Mouse (Mus musculus) B cell, adult 2 months (primary cell): Measurements from ENCODE around the gene Mark3.

Source experiments
- DNase-seq, 2 experiments: peaks; one replicate each; pipeline ENCODE4 v3.0.0; 2022

Gene Mark3

DNA sequence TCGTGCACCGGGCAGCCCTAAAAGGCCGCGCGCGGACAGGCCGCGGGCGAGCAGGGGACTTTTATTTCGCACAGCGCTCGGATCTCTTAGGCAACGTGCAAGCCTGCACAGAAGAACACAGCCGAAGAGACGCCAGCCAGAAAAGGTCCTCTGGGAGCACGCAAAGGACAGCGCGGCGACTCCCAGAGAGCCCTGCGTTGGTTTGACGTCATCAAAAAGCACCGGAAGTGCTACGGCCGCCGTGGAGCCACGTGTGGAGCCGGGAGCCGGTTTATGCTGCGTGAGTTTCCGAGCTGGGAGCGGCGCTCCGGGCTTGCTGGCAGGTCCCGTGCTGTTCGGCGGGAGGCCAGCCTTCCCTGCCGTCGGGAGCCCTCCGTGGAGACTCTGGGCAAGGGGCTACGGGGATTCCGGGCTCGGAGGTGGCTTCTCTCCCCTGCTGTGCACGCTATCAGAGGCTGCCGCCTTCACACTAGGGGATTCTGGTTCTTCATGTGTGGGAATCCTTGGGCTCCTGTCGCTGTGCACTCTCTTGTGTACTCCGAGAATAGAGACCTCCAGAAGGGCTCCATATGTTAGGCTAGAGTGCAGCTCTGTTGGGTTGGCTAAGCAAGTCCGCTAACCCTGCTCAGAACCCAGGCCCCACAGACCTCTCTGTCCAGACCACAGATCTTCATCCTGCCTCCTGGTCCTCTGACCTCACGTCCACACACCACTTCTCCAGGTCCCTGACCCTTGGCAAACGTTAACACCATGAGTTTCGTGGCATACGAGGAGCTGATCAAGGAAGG, 103.8 kb downstream of the Mark3 start, which contains the start of gene Trmt61a:
TSS of gene Trmt61a (plus strand) at position 224 of the 788 bp plus-strand sequence.
- peak; percentile 90 to 91 for DNase-seq

DNA sequence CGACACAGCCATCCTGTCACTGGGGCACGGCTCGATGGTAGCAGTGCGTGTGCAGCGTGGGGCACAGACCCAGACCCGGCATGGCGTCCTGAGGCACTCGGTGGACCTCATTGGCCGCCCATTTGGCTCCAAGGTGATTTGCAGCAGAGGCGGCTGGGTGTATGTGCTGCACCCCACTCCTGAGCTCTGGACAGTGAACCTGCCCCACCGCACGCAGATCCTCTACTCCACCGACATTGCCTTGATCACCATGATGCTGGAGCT, 104.3 kb downstream of the Mark3 start:
- DNase-seq, result no peak

DNA sequence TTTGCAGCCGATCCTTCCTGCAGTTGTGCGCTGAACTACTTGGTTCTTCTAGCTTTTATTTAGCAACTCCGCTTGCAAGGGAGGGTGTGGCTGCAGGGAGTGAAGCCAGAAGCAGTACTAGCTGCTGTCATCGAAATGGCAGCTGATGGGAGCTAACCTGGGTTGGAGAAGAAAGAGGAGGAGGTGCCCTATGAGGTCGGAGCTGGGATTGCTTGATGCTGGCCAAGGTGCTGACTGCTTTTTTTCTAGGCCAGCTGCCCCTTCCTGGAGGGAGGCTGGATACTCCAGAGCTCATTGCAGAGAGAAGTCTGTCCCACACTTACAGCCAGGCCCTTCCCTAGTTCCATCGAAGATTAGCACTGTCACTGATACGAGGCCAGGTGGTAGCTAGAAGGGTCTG, 104.7 kb downstream of the Mark3 start:
- no peak for DNase-seq

DNA sequence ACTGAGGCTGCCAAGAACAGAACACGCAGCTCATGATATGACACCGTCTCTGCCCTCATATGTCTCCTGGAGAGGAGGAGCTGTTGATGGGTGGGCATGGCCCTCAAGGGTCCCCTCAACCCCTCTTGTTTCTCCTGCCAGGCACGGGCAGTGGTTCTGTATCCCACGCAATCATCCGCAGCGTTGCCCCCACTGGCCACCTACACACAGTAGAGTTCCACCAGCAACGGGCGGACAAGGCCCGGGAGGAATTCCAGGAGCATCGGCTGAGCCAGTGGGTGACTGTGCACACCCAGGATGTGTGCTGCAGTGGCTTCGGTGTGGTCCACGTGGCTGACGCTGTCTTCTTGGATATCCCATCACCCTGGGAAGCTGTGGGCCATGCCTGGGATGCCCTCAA, 106.3 kb downstream of the Mark3 start:
- DNase-seq, result no peak

DNA sequence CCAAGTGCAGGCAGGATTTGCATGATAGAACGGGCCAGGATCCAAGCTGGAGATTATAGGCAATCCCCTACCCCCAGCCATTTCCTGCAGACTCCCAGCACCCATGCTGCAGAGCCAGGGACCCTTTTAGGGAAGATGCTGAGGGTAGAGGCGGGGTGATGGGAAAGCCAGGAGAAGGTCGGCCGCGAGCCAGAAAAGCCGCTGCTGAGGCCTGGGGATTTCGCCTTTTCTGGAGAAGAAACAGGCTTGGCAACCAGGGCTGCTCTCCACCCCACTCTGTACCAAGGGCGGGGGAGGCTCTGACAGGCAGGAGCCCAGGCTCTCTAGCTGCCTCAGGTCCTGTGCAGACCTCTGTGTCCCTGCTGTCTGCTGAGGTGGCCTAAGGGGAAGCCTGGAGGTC, 107.0 kb downstream of the Mark3 start:
- no peak for DNase-seq

DNA sequence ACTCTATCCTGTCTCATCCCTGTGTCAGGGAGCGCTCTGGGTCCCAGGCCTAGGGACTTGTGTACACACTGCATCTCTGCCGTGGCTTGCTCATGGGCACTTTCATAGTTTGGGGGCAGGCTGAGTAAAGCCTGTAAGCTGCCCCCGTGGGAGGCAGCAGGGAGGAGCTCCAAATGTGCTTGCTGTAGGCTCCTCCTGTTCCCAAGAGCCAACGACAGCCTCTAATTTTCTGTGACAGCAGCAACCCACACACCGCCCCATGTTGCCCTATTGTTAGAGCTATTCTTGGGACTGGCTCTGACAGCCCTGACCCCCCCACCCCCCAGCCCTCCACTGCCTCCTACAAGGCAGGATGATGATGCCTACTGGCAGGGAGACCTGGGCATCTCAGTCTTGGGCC, 107.7 kb downstream of the Mark3 start:
- no peak for DNase-seq

DNA sequence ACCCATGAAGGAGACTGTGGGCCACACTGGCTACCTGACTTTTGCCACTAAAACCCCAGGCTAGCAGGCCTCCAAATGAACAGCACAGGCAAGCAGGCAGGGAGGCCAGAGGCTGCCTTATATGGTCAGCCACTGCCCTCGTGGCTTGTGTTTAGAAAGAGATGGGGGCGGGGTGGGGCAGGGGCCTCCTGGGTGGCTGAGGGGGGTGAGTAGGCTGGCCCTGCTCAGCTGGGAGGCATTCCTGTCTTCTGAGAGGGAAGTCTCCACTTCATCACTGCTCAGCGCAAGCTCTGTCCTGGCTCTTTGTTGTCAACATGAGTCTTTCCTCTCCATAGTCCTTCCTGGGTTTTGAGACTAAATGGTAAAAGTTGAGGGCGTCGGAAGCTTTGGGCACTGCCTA, 108.5 kb downstream of the Mark3 start:
- no peak for DNase-seq

DNA sequence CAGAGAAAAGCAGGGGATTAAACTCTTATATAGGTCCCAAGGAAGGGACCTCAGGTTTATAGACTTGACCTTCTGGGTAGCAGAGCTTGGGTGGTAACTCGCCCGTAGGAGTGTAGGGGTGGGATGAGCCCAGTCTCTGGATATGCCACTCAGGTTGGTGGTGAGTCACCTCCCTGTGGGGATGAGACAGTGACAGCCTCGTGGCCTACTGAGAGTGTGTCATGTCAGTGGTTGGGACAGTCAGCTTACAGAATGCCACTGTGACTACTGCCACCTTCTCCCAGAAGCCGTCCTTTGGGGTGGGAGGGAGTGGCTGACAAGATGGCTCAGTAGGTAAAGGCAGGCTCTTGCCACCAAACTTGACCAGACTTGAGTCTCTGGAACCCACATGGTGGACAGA, 112.1 kb downstream of the Mark3 start:
- DNase-seq, result no peak

DNA sequence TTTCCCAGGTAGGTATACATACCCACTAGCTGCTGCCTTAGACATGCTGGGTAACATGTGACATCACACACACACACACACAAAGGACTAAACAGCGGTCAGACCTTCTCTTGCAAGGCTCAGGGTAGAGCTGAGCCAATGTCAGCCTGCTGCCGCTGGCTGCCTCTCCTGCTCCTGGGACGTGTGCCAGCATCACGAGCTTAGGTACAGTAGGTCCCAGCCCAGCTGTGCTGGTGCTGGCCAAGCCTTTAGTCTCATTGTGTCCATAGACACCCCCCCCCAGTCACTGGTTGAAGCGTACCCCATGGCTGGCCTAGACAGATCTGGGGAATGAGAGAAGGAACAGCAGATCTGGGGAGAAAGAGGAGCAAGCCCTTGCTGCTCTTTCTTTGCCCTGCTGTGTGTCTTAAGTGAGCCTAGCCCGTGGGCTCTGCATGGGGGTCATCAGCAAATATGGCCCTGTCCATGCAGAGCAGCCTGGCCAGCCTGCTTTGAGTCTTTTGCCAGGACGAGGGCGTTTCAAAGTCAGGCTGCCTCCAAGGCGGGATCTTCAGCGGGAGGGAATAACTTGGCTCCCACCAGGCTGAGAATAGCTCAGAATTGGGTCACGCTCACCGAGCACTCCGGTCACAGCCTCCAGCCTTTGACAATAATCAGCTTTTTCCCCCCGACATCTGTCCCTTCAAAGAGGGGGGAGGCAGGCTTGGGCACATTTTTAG, 113.2 kb downstream of the Mark3 start:
- DNase-seq, result no peak

DNA sequence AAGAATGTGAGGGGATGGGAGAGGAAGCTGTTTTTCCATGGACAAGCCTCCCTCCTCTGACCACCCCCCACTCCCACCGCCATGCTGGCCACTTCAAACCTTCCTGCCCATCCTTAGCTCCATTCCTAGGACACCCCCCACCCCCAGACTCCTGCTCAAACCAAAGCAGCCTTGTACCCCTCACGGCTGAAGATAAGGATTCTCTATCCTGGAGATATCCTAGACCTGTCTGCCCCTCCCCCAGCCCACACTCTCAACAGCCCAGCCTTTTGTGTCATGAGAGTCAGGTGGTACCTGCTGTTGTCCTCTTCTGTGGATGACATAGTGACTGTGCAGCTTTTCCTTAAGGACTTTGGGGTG, 113.7 kb downstream of the Mark3 start:
- DNase-seq, result no peak

DNA sequence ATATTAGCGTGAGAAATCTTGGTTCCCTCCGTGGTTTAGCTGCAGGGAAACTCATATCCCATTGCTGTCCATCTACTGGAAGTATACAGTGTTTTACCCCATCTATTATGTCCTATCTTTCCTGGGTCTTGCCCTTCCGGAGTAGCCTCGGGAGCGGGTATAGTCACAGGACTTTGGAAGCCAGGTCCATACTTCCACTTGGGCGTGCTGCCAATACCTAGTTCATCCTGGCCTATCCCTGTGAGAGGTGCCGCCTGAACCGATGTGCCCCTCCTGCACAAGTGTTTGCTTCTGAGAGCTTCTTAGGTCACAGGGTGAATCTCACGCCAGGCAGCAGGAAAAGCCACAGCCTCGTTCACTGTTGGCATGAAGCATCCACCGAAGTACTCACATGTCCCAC, 115.1 kb downstream of the Mark3 start:
- no peak for DNase-seq

DNA sequence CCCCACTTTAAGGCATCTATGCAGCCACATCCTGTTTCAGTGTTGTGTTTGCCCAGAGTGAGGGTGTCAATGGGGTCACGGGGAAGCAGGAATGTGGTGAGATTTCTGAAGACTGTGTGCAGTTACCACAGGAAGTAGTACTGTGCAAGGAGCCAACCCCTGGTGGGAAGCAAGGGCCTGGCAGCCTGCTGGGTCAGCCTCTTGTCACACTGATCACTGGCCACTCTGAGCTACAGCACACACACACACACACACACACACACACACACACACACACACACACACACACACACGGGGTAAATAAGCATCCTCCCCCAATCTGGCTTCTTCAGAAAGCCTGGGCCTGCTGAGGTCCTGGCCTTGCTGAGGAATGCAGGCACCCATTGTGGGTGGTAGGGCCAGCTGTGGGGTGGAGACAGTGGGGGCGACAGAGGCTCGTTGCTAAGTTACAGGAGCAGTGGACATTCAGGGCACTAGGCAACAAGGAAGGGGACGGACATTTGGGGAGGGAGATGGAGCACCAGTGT, 117.1 kb downstream of the Mark3 start:
- no peak for DNase-seq

DNA sequence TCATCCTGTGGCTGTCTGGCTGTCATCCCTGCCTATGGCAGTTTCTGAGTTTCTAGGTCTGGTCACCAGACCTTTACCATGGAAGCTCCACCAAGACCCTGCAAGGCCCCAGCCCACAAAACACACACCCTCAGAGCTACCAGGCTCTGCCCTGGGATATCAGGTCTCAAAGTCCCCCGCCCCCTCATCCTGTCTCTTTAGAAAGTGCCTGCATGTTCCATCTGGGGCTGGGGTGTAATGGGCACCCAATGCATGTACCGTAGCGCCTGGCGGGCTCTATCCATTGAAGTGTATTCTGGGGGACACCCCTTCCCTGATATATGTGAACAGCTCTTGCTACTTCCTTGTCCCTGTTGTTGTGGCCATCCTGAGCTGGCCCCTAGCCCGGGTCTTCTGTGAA, 118.6 kb downstream of the Mark3 start:
- no peak for DNase-seq

DNA sequence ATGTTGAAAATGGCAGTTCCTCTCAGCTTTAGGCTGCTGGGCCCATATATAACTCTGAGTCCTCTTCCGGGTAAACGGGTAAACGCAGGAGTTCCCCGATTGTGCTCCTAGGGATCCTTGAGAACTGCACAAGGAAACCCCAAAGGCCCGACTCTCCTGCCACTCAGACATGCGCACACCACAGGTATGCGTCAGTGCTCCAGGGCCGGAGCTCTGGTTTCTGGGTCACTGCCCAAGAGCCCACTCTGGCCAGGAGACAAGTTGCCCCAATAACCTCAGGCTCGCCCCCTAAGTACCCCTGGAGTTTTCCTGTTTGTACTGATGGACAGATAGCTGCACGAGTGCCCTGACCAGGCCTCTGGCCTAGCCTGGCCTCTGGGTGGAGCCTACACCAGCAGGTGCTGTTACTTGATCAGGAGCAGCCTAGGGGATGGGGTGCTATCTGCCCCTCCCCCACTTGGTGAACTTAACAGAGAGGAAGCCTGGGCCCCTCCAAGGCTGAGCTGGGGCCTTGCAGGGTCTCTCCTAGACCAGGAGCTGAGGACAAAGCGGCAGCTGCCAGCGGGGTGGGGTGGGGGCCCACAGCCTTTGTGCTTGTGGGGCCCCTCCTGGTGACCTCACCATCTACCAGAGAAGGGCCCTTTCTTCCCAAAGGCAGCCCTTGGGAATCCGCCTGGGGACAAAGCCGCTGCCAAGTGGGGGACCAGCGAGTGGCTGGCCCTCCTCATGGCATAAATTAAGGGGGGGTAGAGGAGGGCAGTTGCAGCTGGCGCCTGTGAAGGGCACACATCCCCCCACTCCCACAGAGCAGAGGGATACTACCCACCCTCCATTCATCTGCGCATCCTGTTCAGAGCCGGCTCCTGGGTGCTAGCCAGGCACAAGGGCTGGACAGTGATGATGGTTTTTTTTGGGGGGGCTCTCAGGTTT, 119.3 kb downstream of the Mark3 start:
- DNase-seq, result no peak

DNA sequence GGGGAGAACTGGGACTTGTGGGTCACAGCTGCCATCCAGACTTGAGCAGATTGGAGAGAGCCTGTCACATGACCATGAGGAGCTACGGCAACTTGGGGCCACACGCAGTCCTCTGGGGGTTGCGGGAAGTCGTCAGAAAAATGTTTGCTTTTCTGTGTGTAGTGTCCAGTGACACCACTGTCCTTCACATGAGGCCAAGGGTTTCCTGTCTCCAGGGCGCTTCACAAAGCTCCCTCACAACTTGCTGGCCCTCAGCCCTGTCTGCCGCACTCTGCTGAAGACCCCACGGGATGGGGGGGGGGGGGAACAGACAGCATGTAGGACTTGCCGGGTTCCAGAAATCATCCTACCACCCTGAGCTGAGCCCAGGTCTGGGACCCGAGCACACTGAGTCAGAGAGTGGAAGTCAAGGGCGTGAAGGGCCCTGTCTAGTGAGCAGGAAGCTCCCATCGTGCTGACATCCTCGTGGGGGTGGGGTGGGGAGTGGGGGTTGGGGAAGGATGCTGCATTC, 120.0 kb downstream of the Mark3 start:
- DNase-seq, result no peak

DNA sequence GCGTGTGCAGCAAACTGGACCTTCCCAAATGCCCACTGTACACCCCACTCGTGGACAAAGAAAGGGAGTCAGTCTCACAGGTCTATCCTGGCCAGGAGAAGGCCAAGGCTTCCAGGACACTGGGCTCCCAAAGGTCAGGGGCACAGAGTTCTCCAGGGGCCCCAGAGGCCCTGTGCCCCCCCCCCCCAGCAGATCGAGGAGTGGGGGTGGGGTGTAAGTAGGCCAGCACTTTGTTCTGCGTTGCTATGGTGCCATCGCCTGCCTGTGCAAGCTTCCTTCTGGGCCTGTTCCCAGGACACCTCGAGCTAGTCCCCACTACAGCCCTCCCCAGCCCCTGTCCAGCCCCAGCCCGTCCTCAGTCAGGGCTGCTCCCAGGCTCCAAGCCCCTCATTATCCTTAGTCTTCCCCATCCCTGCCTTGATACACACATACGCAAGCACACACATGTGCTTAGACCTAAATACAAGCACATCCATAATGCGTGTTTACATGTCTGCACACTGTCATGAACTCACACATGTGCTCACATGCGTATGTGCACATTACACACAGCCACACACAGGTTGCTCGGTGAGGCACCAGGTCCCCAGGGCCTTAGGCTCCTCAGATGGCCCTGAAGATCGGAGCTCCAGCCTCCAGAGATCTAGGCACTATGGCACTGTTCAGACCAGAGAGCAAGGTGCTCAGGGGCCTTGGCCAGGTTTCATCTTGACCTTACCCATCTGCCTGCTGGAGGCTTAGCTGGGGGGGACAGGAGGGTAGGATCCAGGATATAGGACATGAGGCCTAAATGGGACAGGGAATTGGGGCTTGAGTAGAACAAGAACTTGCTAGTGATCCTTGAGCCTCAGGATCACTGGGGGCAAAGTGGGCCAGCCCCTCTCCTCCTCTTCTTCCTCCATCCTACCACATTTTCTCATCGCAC, 120.8 kb downstream of the Mark3 start:
- no peak for DNase-seq

DNA sequence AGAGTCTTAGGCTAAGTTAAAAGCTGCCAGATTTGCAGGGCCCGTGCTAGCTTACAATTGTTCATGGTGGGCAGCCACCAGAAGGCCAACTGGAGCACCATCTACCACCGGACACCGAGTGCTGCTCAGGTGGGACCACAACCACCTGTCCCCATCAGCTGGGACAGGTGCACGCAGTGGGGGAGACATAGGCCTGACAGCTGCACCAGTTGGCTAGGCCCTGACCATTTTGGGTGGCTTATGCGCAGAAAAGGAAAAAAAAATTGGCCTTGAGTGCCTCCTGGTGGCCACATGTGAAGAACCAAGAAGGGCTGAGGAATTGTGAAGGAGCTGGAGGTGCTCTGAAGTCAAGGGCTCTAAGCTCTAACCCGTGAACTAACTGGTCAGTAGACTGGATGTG, 121.9 kb downstream of the Mark3 start:
- DNase-seq, result peak; percentile 62 to 65

DNA sequence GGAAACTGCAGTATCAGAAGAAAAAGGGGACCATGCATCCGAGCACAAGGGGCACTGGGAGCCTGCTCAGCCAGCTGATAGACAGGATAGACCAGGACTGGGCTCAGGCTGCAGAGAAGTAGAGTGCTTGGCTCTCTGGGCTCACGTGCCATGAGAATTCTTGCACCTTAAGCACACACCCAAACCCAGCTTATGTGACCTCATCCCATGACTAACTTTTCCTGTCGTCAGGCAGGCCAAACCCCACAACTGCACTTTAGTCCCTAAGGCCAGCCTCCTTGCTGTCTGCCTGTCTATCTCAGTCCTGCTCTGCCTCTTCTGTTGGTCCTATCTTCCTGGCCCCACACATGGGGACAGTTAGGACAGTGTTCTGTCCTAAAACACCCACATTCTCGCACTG, 123.4 kb downstream of the Mark3 start:
- no peak for DNase-seq

DNA sequence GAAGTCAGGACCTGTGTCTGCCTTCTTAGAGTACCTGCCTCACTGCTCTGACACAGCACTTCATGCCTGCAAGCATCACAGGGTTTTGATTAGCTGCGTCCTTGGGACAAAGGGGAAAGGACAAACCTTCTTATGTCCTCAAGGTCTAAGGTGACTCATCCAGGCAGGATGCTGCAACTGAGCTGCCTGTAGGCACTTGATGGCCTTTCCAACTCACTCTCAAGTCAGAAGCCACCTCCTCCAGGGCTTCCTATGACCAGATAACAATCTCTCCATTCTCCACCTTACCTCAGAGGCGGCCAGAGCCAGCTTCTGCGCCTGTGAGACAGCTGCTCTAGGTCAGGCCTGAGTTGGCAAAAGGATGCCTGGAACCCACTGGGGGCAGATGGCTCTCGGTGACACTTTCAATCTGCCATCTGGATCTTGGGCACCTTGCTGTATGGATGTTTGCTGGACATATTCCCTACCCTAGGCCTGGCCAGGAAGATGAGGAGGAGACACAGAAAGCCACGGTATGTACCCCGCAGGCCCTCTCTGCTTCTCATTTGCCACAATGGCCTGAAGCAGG, 124.1 kb downstream of the Mark3 start:
- DNase-seq, result no peak

DNA sequence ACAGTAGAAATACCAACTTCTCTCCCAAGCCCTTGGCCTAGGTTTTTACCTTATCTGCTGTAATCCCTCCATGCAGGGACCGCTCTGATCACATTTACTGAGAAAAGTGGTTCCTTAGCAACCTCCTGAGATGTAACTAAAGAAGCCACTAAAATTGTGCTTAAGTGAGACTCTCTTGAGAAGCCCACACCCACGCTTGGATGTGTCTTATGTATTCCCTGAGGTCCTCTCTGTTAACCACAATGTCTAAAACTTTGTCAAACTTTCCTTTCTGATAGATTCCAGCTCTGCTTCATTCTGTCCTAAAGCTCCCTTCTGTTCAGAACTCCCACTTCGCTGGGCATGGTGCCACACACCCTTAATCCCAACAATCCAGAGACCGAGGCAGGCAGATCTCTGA, 125.2 kb downstream of the Mark3 start:
- no peak for DNase-seq

DNA sequence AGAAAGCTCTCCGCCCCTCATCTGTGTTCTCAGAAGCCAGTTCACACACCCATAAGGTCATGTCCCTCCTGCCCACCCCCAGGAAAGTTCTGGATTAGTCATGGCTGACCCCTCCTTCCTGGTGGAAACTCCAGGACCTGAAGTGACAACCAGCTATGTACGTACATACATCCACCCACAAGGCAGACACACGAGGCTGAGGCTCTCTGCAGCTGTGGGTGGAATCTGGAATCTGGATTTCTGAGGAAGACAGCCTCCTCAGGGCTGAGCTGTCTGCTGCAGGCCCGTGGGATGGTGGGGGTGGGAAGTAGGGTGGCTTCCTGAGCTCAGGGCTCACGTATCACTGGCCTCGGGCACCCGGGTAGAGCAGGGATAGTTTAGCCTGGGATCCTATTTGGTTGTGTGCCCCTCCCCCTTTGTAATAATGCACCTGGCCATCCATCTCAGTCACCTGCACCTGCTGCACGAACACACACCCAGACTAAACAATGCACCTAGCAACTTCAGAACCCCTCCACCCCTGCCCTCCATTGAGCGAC, 126.7 kb downstream of the Mark3 start:
- no peak for DNase-seq

DNA sequence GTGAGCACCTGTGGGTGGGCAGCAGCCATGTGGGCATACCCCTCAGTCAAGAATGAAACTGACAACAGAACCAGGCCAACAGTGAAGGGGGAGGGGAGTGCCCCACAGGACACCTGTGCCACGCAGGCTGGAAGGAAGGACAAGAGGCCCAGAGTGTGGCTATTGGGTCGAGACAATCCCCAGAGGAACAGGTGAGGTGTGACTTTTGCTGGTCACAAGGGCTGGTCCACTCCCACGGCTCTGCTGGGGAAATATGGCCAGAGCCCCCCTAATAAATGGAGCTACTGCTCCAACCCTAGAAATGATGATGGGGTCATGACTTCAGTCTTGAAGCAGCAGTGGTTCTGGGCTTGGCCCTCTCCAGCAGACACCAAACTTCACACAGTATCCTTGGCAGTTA, 129.0 kb downstream of the Mark3 start:
- DNase-seq, result no peak
